In the genomic region with DNA sequence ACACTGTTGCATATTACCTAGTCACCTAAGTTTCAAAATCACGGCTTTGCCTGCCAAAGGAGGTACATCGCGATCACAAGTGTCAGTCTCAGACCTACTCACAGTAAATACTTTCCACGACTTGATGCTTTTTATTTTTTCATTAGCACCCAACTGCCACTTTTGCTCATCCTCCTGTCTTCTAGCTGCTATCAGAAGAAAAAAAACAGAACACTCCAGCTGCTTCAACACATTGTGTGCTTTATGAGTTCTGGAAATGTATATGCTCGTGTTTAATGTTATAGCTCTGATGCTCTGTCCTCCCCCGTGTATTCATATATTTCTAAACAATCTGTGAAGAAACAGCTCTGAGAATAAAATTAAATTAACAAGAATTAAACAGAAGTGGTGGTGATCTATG, we compare ENCODE assay signal across 9 mouse cellular contexts.
"Had no signal": no experiment of that assay in that cellular context is flagged by ENCODE, and none has a peak within 500 bp of the region (broad histone marks: within the 10 kb centered on the region; RNA-seq: fewer than 3 reads in every experiment).

No protein-coding gene starts in this region.

- DNase-seq: kidney, adult 11 months; kidney, adult 9 months; kidney, postnatal 36 days; lung, embryonic 14.5 days; lung, postnatal 10 days; lung, postnatal 4 days; thymus, postnatal 14 days had no signal

- ATAC-seq: liver, embryonic 12.5 days; midbrain, embryonic 15.5 days had no signal
